Mouse (Mus musculus): Measurements from ENCODE around the gene Gabpb2.
A peak's percentile ranks its signal among the peaks of the same experiment; 100 is the strongest.
"Not testable (repeated sequence)": the region's sequence is repeated elsewhere in the genome, so short reads cannot be mapped to it uniquely, and the experiment has no call there.

The Gabpb2 gene

GRCm38 (mm10) chr3:95159511-95159986, 58.2 kb downstream of the Gabpb2 start:
- no peak for DNase-seq

GRCm38 (mm10) chr3:95153874-95154273, 63.8 kb downstream of the Gabpb2 start:
- DNase-seq: peak in 1 of 2 experiments; percentile 65

GRCm38 (mm10) chr3:95147924-95148323, 69.8 kb downstream of the Gabpb2 start:
- DNase-seq: no peak

- peak; percentile 84 to 91 for DNase-seq
Observed at GRCm38 (mm10) chr3:95142617-95143011, 75.1 kb downstream of the Gabpb2 start.

- peak; percentile 51 to 66 for DNase-seq
Observed at GRCm38 (mm10) chr3:95141952-95142616, 75.6 kb downstream of the Gabpb2 start, which contains the start of gene Tnfaip8l2. TSS of gene Tnfaip8l2 (minus strand) at chr3:95142360.

- DNase-seq: peak in 1 of 2 experiments; percentile 56
Observed at GRCm38 (mm10) chr3:95141474-95141873, 76.2 kb downstream of the Gabpb2 start.

- no peak for DNase-seq
Observed at GRCm38 (mm10) chr3:95140795-95141194, 76.9 kb downstream of the Gabpb2 start.

GRCm38 (mm10) chr3:95140289-95140595, 77.5 kb downstream of the Gabpb2 start:
- no peak for DNase-seq

GRCm38 (mm10) chr3:95139586-95140288, 78.0 kb downstream of the Gabpb2 start:
- no peak for DNase-seq

- DNase-seq: no peak
Observed at GRCm38 (mm10) chr3:95136336-95136735, 81.4 kb downstream of the Gabpb2 start.

- DNase-seq: peak in 1 of 2 experiments; percentile 16
Observed at GRCm38 (mm10) chr3:95135433-95136052, 82.2 kb downstream of the Gabpb2 start.

- peak; percentile 73 to 77 for DNase-seq
Observed at GRCm38 (mm10) chr3:95135023-95135422, 82.7 kb downstream of the Gabpb2 start.

- DNase-seq: not testable (repeated sequence)
Observed at GRCm38 (mm10) chr3:95134133-95134532, 83.6 kb downstream of the Gabpb2 start.

- peak; percentile 91 to 96 for DNase-seq
Observed at GRCm38 (mm10) chr3:95133680-95134101, 84.0 kb downstream of the Gabpb2 start, which contains the start of the genes Scnm1 and Lysmd1. TSS of gene Scnm1 (minus strand) at chr3:95134011. TSS of gene Lysmd1 (plus strand) at chr3:95134088.

GRCm38 (mm10) chr3:95133176-95133575, 84.5 kb downstream of the Gabpb2 start:
- DNase-seq: no peak

GRCm38 (mm10) chr3:95132389-95132788, 85.3 kb downstream of the Gabpb2 start:
- not testable (repeated sequence) for DNase-seq
